Mouse (Mus musculus) neural tube, embryonic 14.5 days (tissue): Measurements from ENCODE around the gene Gabarap. TPM values are rescaled to one million over a fixed set of nuclear protein-coding genes. Genes with fewer than 3 reads are reported as not detected.

Experiments used
- ATAC-seq: fragments of 200-750 bp; cut with Nextera tagmentation; 2 replicates; pipeline ENCODE4 v1.8.0; 2017; ENCODE audit warnings: low read depth, mild to moderate bottlenecking, moderate TSS enrichment, moderate library complexity
- H3K27ac ChIP-seq: fragments of 300-500 bp; sonication (generic); 2 replicates; pipeline ENCODE4 v1.5.1; 2014; ENCODE audit warnings: low read depth, mild to moderate bottlenecking, control low read depth, low read length, moderate library complexity, mixed read lengths
- H3K27me3 ChIP-seq: fragments of 300-500 bp; sonication (generic); 2 replicates; pipeline ENCODE4 v1.6.1; 2014; ENCODE audit warnings: low read length; ENCODE audit not compliant: control insufficient read depth, insufficient read depth
- H3K36me3 ChIP-seq: fragments of 300-500 bp; sonication (generic); 2 replicates; pipeline ENCODE4 v1.6.1; 2014; ENCODE audit warnings: low read length, mixed read lengths; ENCODE audit not compliant: control insufficient read depth, insufficient read depth
- H3K4me1 ChIP-seq: fragments of 300-500 bp; sonication (generic); 2 replicates; pipeline ENCODE4 v1.6.1; 2014; ENCODE audit warnings: low read length; ENCODE audit not compliant: control insufficient read depth, insufficient read depth
- H3K4me2 ChIP-seq: fragments of 300-500 bp; sonication (generic); 2 replicates; pipeline ENCODE4 v1.6.1; 2014; ENCODE audit warnings: mild to moderate bottlenecking, low read depth, low read length, control low read depth
- H3K4me3 ChIP-seq: fragments of 300-500 bp; sonication (generic); 2 replicates; pipeline ENCODE4 v1.5.1; 2014; ENCODE audit warnings: low read depth, low read length, control low read depth, mixed read lengths
- H3K9ac ChIP-seq: fragments of 300-500 bp; sonication (generic); replicated peaks from 2 replicates; pipeline ENCODE4 v1.6.1; 2014; ENCODE audit warnings: low read depth, mild to moderate bottlenecking, control low read depth, low read length, mixed read lengths
- H3K9me3 ChIP-seq: fragments of 300-500 bp; sonication (generic); 2 replicates; pipeline ENCODE4 v1.6.1; 2016; ENCODE audit warnings: low read length; ENCODE audit not compliant: control insufficient read depth
- WGBS: fragments of 180-500 bp; shearing (Covaris S2); extraction: QIAGEN DNeasy Blood & Tissue Kit; methylation state at CpG from one replicate; pipeline ENCODE4 v1.1.7; 2014; 5-methylcytosine and 5-hydroxymethylcytosine counted together
- polyA plus RNA-seq: library from polyadenylated mRNA; unstranded; fragments of >200 nt; fragmentation: Nextera tagmentation; extraction: Ambion mirVana; gene quantifications from 2 replicates; pipeline ENCODE4 v1.2.1, GENCODE M21; 2014

Gene Gabarap
- polyA plus RNA-seq, 1 experiment from 2014 or later: 609 TPM

DNA sequence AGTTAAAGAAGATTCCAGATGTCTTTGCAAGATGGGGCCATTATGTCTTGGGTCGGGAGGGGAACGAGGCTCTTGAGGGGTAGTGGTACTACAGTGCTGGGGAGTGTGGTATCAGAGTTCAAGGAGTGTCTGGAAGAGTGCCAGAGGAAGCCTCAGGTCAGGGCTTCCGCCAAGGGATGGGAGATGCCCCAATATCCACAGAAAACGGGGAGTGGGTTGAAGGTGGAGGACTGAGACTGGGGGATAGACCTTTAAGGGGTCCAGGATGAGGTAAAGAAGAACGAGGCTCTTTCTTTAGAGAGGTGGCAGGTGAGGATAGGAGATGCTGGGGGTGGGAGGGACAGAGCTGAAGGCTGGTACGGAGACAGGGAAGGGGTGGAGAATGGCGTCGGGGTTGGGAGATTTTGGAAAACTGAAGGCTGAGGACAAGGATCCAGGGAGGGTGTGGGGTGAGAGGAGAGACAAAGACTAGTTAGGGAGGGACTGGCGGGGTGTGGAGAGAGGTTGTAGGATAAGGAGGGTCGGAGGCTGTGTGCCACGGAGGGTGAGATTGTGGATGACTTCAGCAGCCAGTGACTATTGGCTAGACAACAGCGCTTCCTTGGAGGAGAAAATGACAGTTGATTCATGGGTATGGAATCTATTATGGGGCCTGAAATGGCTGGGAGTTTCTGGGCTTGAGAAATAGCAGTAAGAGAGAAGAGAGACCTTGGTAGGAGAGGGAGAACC is 37.6 kb downstream of the Gabarap start:
- WGBS: 16% methylated on average over 12 of the region's 12 CpGs
- Histone ChIP-seq H3K9me3 (no peaks in the 10 kb centered on the region), H3K4me1 (peaks cover 59% of the 10 kb centered on the region), H3K36me3 (peaks cover 23% of the 10 kb centered on the region; the same call in 1 of the 2 replicates), H3K9ac (peak overlapping the region; percentile 42), H3K4me3 (peak overlapping the region; percentile 19), H3K4me2 (peak overlapping the region; percentile 52), H3K27me3 (no peaks in the 10 kb centered on the region), H3K27ac (peak overlapping the region; percentile 96)
- ATAC-seq: peak; percentile 8

- peak overlapping the region; percentile 96 for H3K27ac ChIP-seq
- no peaks in the 10 kb centered on the region for H3K27me3 ChIP-seq
- H3K4me2 ChIP-seq: peak overlapping the region; percentile 52
- peaks cover 55% of the 10 kb centered on the region for H3K4me1 ChIP-seq
- no peaks in the 10 kb centered on the region for H3K9me3 ChIP-seq
- H3K9ac ChIP-seq: peak overlapping the region; percentile 42; the same call in 1 of the 2 replicates
- peaks cover 23% of the 10 kb centered on the region; the same call in 1 of the 2 replicates for H3K36me3 ChIP-seq
- peak overlapping the region; percentile 19 for H3K4me3 ChIP-seq
- 2% methylated on average over 20 of the region's 20 CpGs for WGBS
- ATAC-seq: peak; percentile 94
Measured at GRCm38 (mm10) chr11:70029130-70029801, 38.3 kb downstream of the Gabarap start.

GRCm38 (mm10) chr11:70029829-70030550 is 39.0 kb downstream of the Gabarap start:
- Histone ChIP-seq H3K4me3 (peak overlapping the region; percentile 19), H3K27me3 (no peaks in the 10 kb centered on the region), H3K36me3 (peaks cover 23% of the 10 kb centered on the region; the same call in 1 of the 2 replicates), H3K4me2 (peak overlapping the region; percentile 52), H3K4me1 (peaks cover 50% of the 10 kb centered on the region), H3K27ac (peak overlapping the region; percentile 96), H3K9ac (peak overlapping the region; percentile 22; the same call in 1 of the 2 replicates), H3K9me3 (no peaks in the 10 kb centered on the region)
- ATAC-seq: peak; percentile 56
- 16% methylated on average over 11 of the region's 11 CpGs for whole genome bisulfite sequencing

GRCm38 (mm10) chr11:70030651-70031320 is 39.8 kb downstream of the Gabarap start:
- ATAC-seq: no peak
- Histone ChIP-seq H3K36me3 (peaks cover 23% of the 10 kb centered on the region; the same call in 1 of the 2 replicates), H3K9me3 (no peaks in the 10 kb centered on the region), H3K27me3 (no peaks in the 10 kb centered on the region), H3K4me2 (peak overlapping the region; percentile 52), H3K27ac (peak overlapping the region; percentile 96), H3K4me3 (peak overlapping the region; percentile 19; the same call in 1 of the 2 replicates), H3K4me1 (peaks cover 48% of the 10 kb centered on the region), H3K9ac (no peak overlapping the region)
- WGBS: 93% methylated on average over 28 of the region's 28 CpGs

DNA sequence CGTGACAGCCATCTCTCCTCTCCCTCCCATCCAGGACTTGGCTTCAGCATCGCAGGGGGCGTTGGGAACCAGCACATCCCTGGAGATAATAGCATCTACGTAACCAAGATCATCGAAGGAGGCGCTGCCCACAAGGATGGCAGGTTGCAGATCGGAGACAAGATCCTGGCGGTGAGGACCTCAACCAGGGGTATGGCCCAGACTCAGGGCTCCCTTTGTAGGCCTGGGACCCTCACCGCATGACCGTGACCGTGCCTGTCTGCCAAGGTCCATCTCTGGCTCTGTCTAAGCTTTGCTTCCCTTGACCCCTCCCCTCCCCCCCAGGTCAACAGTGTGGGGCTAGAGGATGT is 40.4 kb downstream of the Gabarap start:
- no peak for ATAC-seq
- Histone ChIP-seq H3K9me3 (no peaks in the 10 kb centered on the region), H3K27ac (no peak overlapping the region), H3K36me3 (peaks cover 23% of the 10 kb centered on the region; the same call in 1 of the 2 replicates), H3K27me3 (no peaks in the 10 kb centered on the region), H3K4me1 (peaks cover 43% of the 10 kb centered on the region), H3K4me3 (no peak overlapping the region), H3K4me2 (no peak overlapping the region), H3K9ac (no peak overlapping the region)
- 97% methylated on average over 11 of the region's 11 CpGs for WGBS

GRCm38 (mm10) chr11:70038174-70038573 is 47.2 kb downstream of the Gabarap start:
- no peak for ATAC-seq
- no peak overlapping the region for H3K27ac ChIP-seq
- no peak overlapping the region for H3K9ac ChIP-seq
- 77% methylated on average over 7 of the region's 7 CpGs for WGBS
- H3K4me1 ChIP-seq: no peaks in the 10 kb centered on the region
- peaks cover 38% of the 10 kb centered on the region for H3K36me3 ChIP-seq
- H3K27me3 ChIP-seq: no peaks in the 10 kb centered on the region
- H3K9me3 ChIP-seq: no peaks in the 10 kb centered on the region
- no peak overlapping the region for H3K4me2 ChIP-seq
- H3K4me3 ChIP-seq: no peak overlapping the region

DNA sequence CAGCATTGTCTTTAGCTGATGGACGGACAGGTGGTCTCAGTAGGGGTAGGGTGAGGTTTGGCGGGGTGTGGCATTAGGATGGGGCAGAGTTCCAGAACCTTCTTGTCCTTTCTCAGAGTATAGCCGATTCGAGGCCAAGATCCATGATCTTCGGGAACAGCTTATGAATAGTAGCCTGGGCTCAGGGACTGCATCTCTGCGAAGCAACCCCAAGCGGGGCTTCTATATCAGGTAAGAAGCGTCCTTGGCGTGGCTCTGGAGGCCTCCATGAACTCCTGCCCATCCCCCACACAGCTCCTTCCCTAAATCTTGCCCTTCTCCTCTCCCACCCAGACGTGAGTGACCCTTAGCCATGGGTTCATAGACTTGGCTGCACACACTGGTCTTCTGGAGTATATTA is 48.7 kb downstream of the Gabarap start:
- Histone ChIP-seq H3K9me3 (no peaks in the 10 kb centered on the region), H3K4me1 (no peaks in the 10 kb centered on the region), H3K9ac (no peak overlapping the region), H3K27ac (no peak overlapping the region), H3K4me3 (no peak overlapping the region), H3K4me2 (no peak overlapping the region), H3K36me3 (peaks cover 50% of the 10 kb centered on the region), H3K27me3 (no peaks in the 10 kb centered on the region)
- no peak for ATAC-seq
- 94% methylated on average over 10 of the region's 10 CpGs for WGBS

DNA sequence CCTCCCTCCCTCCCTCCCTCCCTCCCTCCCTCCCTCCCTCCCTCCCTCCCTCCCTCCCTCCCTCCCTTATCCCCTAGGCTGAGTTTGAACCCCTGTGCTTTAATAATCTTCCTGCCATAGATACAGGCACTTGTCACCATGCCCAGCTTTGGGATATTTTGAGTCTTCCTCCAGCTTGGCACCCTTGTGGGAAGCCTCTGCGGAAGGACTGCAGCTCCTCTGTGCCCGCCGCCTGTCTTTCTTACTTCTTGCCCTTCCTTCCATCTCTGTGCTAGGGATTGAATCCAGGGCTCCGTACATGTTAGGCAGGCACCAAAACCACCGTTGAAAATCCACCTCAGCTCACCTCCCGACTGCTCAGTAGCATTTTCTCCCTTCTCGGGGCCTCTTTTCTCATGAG is 49.2 kb downstream of the Gabarap start:
- ATAC-seq: no peak
- WGBS: 94% methylated on average over 7 of the region's 7 CpGs
- peaks cover 55% of the 10 kb centered on the region for H3K36me3 ChIP-seq

More for the DNA sequence above, 49.2 kb downstream of the Gabarap start:
- no peaks in the 10 kb centered on the region for H3K4me1 ChIP-seq
- no peak overlapping the region for H3K4me2 ChIP-seq
- H3K9me3 ChIP-seq: no peaks in the 10 kb centered on the region
- H3K4me3 ChIP-seq: no peak overlapping the region
- H3K27ac ChIP-seq: no peak overlapping the region
- H3K27me3 ChIP-seq: no peaks in the 10 kb centered on the region
- H3K9ac ChIP-seq: no peak overlapping the region
